Mouse (Mus musculus) adrenal gland, adult 2 months (tissue): ENCODE measurements around the gene Rcc2. TPM values are rescaled to one million over a fixed set of nuclear protein-coding genes. Genes with fewer than 3 reads are reported as not detected.

Experiments used
- DNase-seq: peaks from one replicate; pipeline ENCODE4 v3.0.0; 2021
- polyA plus RNA-seq: library from polyadenylated mRNA; depleted of rRNA; stranded (reverse); fragments of >200 nt; gene quantifications from 2 replicates; pipeline ENCODE4 v1.2.3, GENCODE M21; 2012
- total RNA-seq, 2 experiments: library from RNA; stranded (reverse); gene quantifications; 2 replicates each; pipeline ENCODE4 v1.2.3; 2021

Gene Rcc2
- total and polyA plus RNA-seq, 3 experiments: 50.1 to 64.2 (median 62.7) TPM

DNA sequence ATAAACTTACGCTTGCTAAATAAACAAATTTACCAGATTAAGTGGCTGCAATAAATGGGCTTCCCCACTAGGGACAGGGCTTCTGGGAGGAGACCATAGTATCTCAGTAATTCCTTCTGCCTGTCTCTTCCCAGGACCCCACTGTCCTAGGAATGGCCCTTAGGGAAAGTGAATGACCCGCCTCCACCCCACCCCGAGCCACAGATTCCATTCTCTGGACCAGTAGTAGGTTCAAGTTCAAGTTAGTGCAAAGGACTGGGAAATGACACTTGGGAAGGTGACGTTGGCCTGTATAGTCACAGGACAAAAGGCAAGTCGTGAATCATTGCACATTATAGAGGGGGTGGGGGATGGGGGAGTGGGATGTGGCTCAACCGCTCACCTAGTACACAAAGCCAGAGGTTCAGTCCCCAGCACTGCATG lies 15.4 kb upstream of the Rcc2 start:
- no peak for DNase-seq

- no peak for DNase-seq
Observed at GRCm38 (mm10) chr4:140688044-140688825, 12.1 kb upstream of the Rcc2 start.

DNA sequence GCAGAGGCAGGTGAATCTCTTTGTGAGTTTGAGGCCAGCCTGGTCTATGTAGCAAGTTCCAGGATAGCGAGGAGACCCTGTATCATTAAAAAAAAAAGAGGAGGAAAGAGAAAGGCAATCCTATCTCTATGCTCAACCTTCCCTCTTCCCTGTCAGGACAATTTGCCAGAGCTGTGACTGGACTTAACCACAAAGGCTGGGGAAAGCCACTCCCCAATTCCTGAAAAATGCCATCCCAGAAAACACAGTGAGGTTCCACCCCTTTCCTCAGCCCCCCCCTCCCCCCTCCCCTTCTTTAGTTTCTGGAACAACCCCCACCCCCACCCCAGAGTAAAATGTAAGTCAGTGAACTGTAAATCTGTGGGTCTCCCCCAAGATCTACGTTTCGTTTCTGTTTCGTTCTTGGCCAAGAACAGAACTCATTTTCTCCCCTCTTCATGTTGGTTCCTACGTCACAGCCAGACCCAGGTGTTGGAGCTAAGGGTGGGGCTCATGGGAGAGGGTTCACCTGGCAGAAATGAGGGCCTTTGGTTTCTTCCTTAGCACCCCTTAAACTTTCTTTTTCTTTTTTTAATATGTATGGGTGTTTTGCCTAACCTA lies 11.4 kb upstream of the Rcc2 start:
- no peak for DNase-seq

DNA sequence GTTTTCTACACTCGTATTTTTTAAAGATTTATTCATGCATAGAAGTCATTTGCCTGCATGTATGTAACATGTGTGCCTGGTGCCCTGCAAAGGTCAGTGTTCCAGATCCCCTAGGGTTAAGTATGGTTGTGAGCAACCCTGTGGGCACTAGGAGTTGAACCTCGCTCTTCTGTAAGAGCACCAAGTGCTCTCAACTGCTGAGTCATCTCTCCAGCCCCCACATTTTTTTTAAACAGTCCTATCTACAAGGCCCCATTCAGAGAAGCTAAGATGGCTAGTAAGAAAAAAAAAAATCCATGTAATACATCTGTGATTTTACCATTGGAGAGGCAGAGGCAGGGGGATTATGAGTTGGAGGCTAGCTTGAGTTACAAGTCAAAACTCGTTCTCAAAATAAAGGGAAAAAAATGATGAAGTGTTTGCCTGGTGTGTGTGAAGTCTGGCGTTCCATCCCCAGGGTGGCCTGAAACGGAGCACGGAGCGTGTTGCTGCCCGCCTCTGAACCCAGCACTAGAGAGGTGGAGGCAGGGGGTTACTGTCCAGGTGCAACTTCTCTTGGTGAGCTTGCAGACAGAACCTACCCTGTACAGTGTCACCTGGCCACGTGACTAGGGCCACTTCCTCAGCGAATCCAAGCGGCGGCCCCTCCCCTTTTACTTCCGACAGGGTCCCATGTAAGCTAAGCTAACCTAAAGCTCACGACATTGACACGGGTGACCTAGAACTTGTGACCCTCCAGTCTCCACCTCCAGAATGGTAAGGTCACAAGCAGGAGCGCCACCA lies 10.3 kb upstream of the Rcc2 start:
- no peak for DNase-seq

GRCm38 (mm10) chr4:140691481-140691880 lies 8.9 kb upstream of the Rcc2 start:
- DNase-seq: no peak

DNA sequence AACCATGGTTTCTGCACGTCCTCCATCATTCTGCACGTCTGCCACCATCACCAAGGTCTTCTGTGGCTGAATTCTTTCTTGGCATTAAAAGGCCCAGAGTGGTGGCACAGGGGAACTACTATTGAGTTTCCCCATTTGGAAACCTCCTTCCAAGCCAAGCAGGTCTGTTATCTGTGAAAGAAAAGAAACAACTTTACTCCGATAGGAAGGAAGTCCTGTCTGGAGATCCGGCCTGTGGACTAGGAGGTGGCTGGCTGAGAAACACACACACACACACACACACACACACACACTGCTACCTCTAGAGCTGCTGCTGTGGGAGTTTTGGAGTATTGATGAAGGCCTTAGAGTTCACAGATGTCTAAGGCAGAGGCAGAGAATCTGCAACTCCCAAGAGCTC lies 6.8 kb upstream of the Rcc2 start:
- DNase-seq: no peak

DNA sequence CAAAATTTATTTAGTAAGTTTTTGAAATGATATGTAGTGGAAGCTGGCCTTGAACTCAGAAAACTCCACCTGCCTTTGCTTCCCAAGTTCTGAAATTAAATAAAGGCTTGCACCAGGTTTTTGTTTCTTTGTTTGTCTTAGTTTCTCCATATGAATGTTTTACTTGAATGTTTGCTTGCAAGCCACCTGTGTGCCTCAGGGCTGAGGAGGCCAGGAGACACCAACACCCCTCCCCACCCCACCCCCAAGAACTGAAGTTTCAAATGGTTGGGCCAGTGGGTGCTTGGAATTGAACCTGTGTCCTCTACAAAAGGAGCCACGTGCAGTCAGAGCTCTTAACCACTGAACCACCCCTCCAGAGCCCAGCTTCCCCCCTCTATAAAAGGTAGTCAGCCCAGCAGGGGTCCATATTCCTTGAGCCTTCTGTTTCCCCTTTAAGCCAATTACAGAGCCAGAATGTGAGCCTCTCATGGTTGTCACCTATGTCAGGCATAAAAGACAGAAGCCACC lies 5.7 kb upstream of the Rcc2 start:
- DNase-seq: no peak

DNA sequence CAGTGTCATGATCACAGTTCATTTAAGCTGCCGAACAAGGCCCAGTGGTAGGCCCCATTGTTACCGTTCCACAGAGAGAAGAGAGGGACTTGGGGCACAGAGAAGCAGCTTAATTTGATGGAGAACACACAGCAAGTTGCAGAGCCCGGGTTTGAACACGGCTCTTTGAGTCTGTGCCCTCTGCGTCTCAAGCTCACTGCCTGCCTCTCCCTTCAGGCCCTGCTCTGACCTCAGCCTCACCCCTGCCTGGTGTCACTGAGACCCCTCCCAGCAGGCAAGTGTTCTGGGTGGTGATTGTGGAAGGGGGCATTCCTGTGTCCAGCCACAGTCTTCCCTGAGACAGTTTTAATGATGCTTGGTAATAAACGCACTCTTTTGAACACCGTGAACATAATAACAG lies 5.2 kb upstream of the Rcc2 start:
- no peak for DNase-seq

- DNase-seq: no peak
Observed at GRCm38 (mm10) chr4:140695675-140696585, 4.4 kb upstream of the Rcc2 start.

DNA sequence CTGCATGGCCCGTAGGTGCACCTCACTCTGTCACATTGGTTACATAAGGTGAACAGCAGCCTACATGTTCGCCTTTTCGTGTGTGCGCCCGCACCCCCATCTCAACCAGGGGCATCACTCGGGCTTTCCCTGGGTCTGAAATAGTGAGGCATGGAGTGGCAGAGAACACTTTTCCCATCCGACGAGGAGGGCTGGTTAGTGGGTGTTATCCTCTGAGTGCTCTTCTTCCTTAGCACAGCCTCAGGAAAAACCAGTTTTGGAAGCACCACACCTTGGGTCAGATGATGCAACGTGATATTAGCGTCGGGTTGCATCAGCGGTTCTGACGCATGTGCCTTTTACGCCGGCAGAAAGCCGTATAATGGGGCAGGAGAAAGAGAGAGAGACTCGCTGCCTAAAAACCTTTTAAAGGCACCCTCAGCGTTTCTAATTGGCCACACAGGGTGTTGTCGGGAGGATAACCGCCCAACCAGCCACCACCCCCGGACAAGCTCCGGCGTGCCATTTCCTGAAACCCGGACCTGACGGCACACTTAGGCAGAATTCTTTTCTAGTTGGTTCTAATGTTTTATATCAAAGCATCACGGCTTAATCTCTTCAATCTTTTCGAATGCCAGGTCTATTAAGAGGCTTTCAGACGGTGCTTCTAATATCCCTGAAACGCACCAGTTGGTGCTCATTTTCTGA lies 757 bp upstream of the Rcc2 start:
- peak; percentile 88 for DNase-seq

GRCm38 (mm10) chr4:140701049-140701715 lies 841 bp downstream of the Rcc2 start:
- DNase-seq: peak; percentile 91

GRCm38 (mm10) chr4:140701716-140702561 lies 1.6 kb downstream of the Rcc2 start:
- peak; percentile 67 for DNase-seq

DNA sequence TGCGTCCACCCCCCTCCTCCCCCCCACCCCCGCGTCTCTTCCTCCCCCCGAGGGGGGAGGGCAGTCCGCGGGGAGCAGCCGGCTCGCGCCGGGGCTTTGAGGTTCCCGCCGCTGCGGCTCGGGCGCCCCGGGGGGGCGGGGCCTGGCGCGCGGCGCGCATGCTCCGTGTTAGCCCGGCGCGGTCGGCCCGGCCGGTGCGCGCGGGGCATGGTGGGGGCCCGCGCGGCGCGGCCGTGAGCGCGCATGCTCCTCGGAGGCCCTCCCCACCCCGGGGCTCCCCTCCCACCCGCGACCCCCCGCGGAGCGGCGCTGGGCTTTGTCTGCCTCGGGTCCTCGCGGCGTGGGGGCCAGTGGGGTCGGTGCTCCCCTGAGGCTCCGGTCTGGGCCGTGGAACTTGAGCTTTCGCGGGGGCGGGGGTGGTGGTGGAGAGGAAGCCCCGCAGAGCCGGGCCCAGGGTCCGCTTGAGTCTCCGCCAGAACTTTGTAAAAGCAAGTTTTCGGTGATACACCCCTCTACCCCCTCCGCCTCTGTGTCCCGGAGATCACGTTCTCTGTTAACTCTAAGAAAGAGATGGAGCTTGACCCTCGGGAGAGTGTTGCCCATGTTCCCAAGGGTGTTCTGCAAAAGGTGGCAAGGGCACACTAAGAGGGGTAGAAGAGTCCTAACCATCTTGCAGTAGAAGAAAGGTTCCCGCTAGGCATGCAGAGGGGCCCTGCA lies 2.4 kb downstream of the Rcc2 start:
- peak; percentile 94 for DNase-seq

DNA sequence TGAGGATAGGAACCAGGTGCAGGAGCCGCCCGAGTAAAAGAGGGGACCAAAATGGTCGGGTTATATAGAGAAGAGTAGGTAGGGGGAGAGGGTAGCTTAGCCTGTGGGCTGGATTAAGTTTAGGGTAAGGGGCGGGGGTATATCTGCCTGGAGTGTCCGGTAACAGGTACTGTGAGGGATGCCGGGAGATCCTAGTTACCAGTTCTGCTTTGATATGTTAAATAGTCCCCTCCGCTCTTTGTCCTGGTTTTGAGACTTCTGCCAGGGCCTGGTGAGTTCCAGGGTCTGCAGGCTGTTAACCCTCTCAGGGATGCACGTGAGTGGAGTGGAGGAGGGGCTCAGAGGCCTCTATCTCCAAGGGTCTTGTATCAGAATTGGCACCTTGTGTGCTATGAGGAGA lies 3.3 kb downstream of the Rcc2 start:
- no peak for DNase-seq

DNA sequence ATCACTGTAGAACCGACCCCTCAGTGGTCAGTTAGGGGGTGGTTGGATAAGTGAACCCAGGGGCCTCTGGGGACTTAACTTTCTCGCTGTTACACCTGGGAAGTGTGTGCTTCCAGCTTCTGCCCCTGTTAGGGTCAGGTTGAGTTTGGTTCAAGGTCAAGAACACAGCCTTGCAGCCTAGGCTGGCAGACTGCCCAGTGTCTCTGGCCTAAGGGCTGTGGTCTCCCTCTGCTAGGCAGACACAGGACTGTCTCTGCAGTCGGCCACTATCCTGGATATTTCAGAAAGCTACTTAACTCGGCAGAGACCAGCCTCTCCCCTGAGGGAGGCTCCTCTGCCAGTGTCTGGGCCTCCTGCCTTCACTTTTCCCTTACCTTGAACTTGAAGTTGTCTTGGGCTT lies 3.8 kb downstream of the Rcc2 start:
- DNase-seq: peak; percentile 45

DNA sequence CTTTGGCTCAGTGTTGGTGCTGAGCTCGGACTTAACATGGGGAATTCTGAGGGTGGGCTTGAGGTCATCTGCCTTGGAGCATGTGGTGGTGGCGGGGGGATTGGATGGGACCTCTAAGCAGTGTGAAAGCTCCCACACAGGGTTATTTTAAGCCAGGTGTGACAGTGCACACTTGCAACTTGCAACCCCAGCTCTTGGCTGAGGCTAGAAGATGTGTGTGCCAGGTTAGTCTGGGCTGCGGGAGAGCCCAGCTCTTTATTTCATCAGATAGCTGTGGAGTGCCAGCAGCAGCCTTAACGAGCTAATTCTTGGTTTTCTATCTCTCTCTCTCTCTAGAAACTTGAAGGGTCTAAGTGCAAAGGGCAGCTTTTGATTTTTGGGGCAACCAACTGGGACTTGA lies 7.3 kb downstream of the Rcc2 start:
- DNase-seq: no peak

GRCm38 (mm10) chr4:140708297-140708927 lies 8.1 kb downstream of the Rcc2 start:
- no peak for DNase-seq

- no peak for DNase-seq
Observed at GRCm38 (mm10) chr4:140709111-140709510, 8.8 kb downstream of the Rcc2 start.
